Comparison of ENCODE assay signal across 16 mouse cellular contexts in genomic region chr1:71896141-71896725, GRCm38 (mm10).
DNase-seq lines count a peak whose midpoint lies in the region; ATAC-seq and TF ChIP-seq lines count a peak whose summit lies in the region.
"Had no signal": no experiment of that assay in that cellular context is flagged by ENCODE, and none has a peak within 500 bp of the region (broad histone marks: within the 10 kb centered on the region; RNA-seq: fewer than 3 reads in every experiment).

No protein-coding gene starts in this region.

- H3K27me3 ChIP-seq in heart, postnatal 0 days (ENCODE audit: control insufficient read depth, insufficient read depth, low read length): no peaks in the 10 kb centered on the region
- no peaks in the 10 kb centered on the region for H3K27me3 ChIP-seq in forebrain, embryonic 14.5 days (replicated peaks; ENCODE audit: control insufficient read depth, insufficient read depth, low read length)
- H3K27me3 ChIP-seq in thymus, adult 2 months (ENCODE audit: control insufficient read depth, insufficient read depth, low read length): no peaks in the 10 kb centered on the region
- H3K27me3 ChIP-seq: forebrain, embryonic 12.5 days; hindbrain, embryonic 13.5 days had no signal

- H3K27ac ChIP-seq in gastrocnemius, adult 2 months: peak overlapping the region; percentile 71
- 0 out of 2 replicates have a peak overlapping the region, but pooled peaks have one; percentile 15 for H3K27ac ChIP-seq in heart, postnatal 0 days (ENCODE audit: low read depth)
- no peak overlapping the region for H3K27ac ChIP-seq in forebrain, embryonic 14.5 days (ENCODE audit: low read depth, low read length)
- H3K27ac ChIP-seq in thymus, adult 2 months (ENCODE audit: control insufficient read depth, insufficient read depth, low read length): no peak overlapping the region
- H3K27ac ChIP-seq: forebrain, embryonic 12.5 days; hindbrain, embryonic 13.5 days; left cerebral cortex, adult 2 months; midbrain, embryonic 10.5 days had no signal

- TF ChIP-seq CTCF in gastrocnemius, adult 2 months (IDR thresholded peaks at IDR 0.05): no peak
- TF ChIP-seq CTCF in heart, postnatal 0 days (IDR thresholded peaks at IDR 0.05; ENCODE audit: low read depth): no peak
- TF ChIP-seq CTCF in thymus, adult 2 months (IDR thresholded peaks at IDR 0.05; ENCODE audit: borderline replicate concordance, control insufficient read depth, extremely low read depth, insufficient read depth, low read length, poor library complexity): no peak

- no peak for ATAC-seq in heart, postnatal 0 days (ENCODE audit: insufficient read depth, low read depth)
- ATAC-seq in forebrain, embryonic 14.5 days: no peak
- ATAC-seq: lung, postnatal 0 days had no signal

- WGBS in heart, postnatal 0 days: 56% methylated on average over 11 of the region's 11 CpGs
- 68% methylated on average over 11 of the region's 11 CpGs for WGBS in forebrain, embryonic 14.5 days
- 85% methylated on average over 11 of the region's 11 CpGs for WGBS in thymus, adult 2 months

- H3K9ac ChIP-seq in heart, postnatal 0 days (replicated peaks; ENCODE audit: low read depth, low read length): no peak overlapping the region
- H3K9ac ChIP-seq in forebrain, embryonic 14.5 days (ENCODE audit: low read length): no peak overlapping the region
- H3K9ac ChIP-seq: forebrain, embryonic 12.5 days; hindbrain, embryonic 13.5 days had no signal

- H3K36me3 ChIP-seq in heart, postnatal 0 days (replicated peaks; ENCODE audit: control insufficient read depth, insufficient read depth, low read length): no peaks in the 10 kb centered on the region
- H3K36me3 ChIP-seq in forebrain, embryonic 14.5 days (ENCODE audit: control insufficient read depth, insufficient read depth, low read length): no peaks in the 10 kb centered on the region
- H3K36me3 ChIP-seq in thymus, adult 2 months (ENCODE audit: control insufficient read depth, insufficient read depth, low read length): no peaks in the 10 kb centered on the region
- H3K36me3 ChIP-seq: forebrain, embryonic 12.5 days; hindbrain, embryonic 13.5 days; midbrain, embryonic 10.5 days had no signal

- DNase-seq in gastrocnemius, adult 2 months: peak; percentile 25
- DNase-seq in gastrocnemius, adult 8-10 months (ENCODE audit: low spot score in 2 of 2): no peak
- peak; percentile 25 for DNase-seq in ovary, postnatal 36 days (ENCODE audit: low spot score)
- no peak for DNase-seq in ovary, adult 18-20 months (ENCODE audit: low spot score)
- peak; percentile 9 for DNase-seq in heart, postnatal 0 days (ENCODE audit: low spot score)
- DNase-seq in forebrain, embryonic 14.5 days (ENCODE audit: low spot score): no peak
- no peak for DNase-seq in embryo, embryonic 10 days (ENCODE audit: low spot score)
- no peak for DNase-seq in thymus, adult 2 months
- DNase-seq: cerebellum, adult 8-10 months; gastrocnemius, postnatal 10 days had no signal

- H3K9me3 ChIP-seq in heart, postnatal 0 days (replicated peaks; ENCODE audit: control insufficient read depth, low read length): no peaks in the 10 kb centered on the region
- H3K9me3 ChIP-seq in forebrain, embryonic 14.5 days (replicated peaks; ENCODE audit: control insufficient read depth, low read length): no peaks in the 10 kb centered on the region
- H3K9me3 ChIP-seq: forebrain, embryonic 12.5 days; hindbrain, embryonic 13.5 days; midbrain, embryonic 10.5 days had no signal

- H3K4me1 ChIP-seq in heart, postnatal 0 days (ENCODE audit: control insufficient read depth, insufficient read depth): peaks cover 10% of the 10 kb centered on the region
- no peaks in the 10 kb centered on the region for H3K4me1 ChIP-seq in forebrain, embryonic 14.5 days (ENCODE audit: control insufficient read depth, insufficient read depth, low read length)
- no peaks in the 10 kb centered on the region for H3K4me1 ChIP-seq in thymus, adult 2 months (replicated peaks; ENCODE audit: control insufficient read depth, insufficient read depth, low read length)
- H3K4me1 ChIP-seq: forebrain, embryonic 12.5 days; midbrain, embryonic 10.5 days had no signal

- H3K4me2 ChIP-seq in heart, postnatal 0 days (ENCODE audit: low read depth, low read length): peak overlapping the region; percentile 15; the same call in 1 of the 2 replicates
- no peak overlapping the region for H3K4me2 ChIP-seq in forebrain, embryonic 14.5 days (ENCODE audit: low read length)
- H3K4me2 ChIP-seq: forebrain, embryonic 12.5 days; hindbrain, embryonic 13.5 days; liver, embryonic 11.5 days had no signal

- no peak for TF ChIP-seq POLR2A in thymus, adult 2 months (IDR thresholded peaks at IDR 0.05; ENCODE audit: control insufficient read depth, extremely low read depth, insufficient read depth, low read length, poor library complexity)

- no peak for TF ChIP-seq EP300 in heart, postnatal 0 days (IDR thresholded peaks at IDR 0.05; ENCODE audit: low read depth)

- intact Hi-C loops in gastrocnemius, adult 2 months (cut with DNase I): no loop called here

- peak overlapping the region; percentile 46 for H3K4me3 ChIP-seq in gastrocnemius, adult 2 months
- H3K4me3 ChIP-seq in heart, postnatal 0 days (ENCODE audit: low read depth, low read length): no peak overlapping the region
- no peak overlapping the region for H3K4me3 ChIP-seq in forebrain, embryonic 14.5 days (ENCODE audit: low read depth, low read length)
- no peak overlapping the region for H3K4me3 ChIP-seq in thymus, adult 2 months (ENCODE audit: control insufficient read depth, insufficient read depth, low read length)
- H3K4me3 ChIP-seq: forebrain, embryonic 12.5 days; hindbrain, embryonic 13.5 days; left cerebral cortex, adult 2 months; midbrain, embryonic 10.5 days had no signal

Comparison
In these comparisons a context has a peak if more than half of its experiments do, and no peak if none do; other contexts are left out.
1. DNase-seq: peak in gastrocnemius, adult 2 months (single experiment), ovary, postnatal 36 days (single experiment) and heart, postnatal 0 days (single experiment); none in gastrocnemius, adult 8-10 months (0 of 2), ovary, adult 18-20 months (single experiment), forebrain, embryonic 14.5 days (single experiment), embryo, embryonic 10 days (single experiment) and thymus, adult 2 months (single experiment).
2. H3K27ac ChIP-seq: peak in gastrocnemius, adult 2 months (single experiment) and heart, postnatal 0 days (single experiment); none in forebrain, embryonic 14.5 days (single experiment) and thymus, adult 2 months (single experiment).